Mouse (Mus musculus): ENCODE results near the gene Numb. TPM values are rescaled to one million over a fixed set of nuclear protein-coding genes. Genes with fewer than 3 reads are reported as not detected.

Numb gene
- total and polyA plus RNA-seq, 3 experiments = 8.4 to 14.6 TPM; not detected in 1

DNA sequence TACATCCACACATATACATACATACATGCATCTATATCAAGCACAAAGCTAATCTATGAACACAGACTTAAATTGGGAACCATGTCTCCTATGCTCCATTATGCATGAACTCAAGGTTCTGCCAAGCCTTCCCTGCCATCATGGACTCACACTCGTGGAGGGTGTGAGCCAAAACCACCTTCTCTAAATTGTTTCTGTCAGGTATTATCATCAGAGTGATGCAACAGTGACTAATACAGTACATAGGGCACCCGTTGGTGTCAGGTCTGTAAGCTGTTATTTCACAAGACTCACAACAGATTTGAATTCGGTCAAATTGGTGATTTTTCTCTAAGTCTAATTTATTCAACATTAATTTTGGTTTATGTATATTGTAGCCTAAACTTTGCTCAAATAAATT lies 67.5 kb downstream of the Numb start:
- no peaks in the 10 kb centered on the region for H3K9me3 ChIP-seq (replicated peaks; ENCODE audit: insufficient read depth, low read length)
- H3K27me3 ChIP-seq (ENCODE audit: control insufficient read depth in 1 of 2, insufficient read depth in 2 of 2, low read length in 2 of 2) = no peaks in the 10 kb centered on the region
- H3K36me3 ChIP-seq (ENCODE audit: control insufficient read depth in 1 of 2, insufficient read depth in 2 of 2, low read length in 2 of 2) = peaks cover 0 to 2% of the 10 kb centered on the region in 2 experiments; a peak in 2 of 4 replicates
- no peak for DNase-seq (ENCODE audit: low read depth, low spot score)
- no peak overlapping the region for H3K4me3 ChIP-seq (ENCODE audit: control insufficient read depth in 1 of 2, insufficient read depth in 1 of 2, low read depth in 2 of 2, low read length in 2 of 2)
- H3K9ac ChIP-seq (ENCODE audit: control insufficient read depth, low read depth, low read length, poor library complexity, severe bottlenecking) = no peak overlapping the region
- TF ChIP-seq ZMIZ1 (IDR thresholded peaks at IDR 0.05; ENCODE audit: low read depth, low read length) = no peak
- TF ChIP-seq POLR2AphosphoS5 (IDR thresholded peaks at IDR 0.05; ENCODE audit: borderline replicate concordance, low read depth, low read length) = no peak
- no peak for TF ChIP-seq TCF12 (IDR thresholded peaks at IDR 0.05; ENCODE audit: low read depth, low read length)
- TF ChIP-seq TBP (IDR thresholded peaks at IDR 0.05; ENCODE audit: low read depth, low read length) = no peak
- TF ChIP-seq NELFE (IDR thresholded peaks at IDR 0.05; ENCODE audit: low read depth, low read length) = no peak
- TF ChIP-seq ELF1 (IDR thresholded peaks at IDR 0.05; ENCODE audit: low read depth, low read length) = no peak
- no peak for TF ChIP-seq SIN3A (IDR thresholded peaks at IDR 0.05; ENCODE audit: low read length)
- no peak for TF ChIP-seq ZNF384 (IDR thresholded peaks at IDR 0.05; ENCODE audit: low read depth, low read length)
- TF ChIP-seq BHLHE40 (IDR thresholded peaks at IDR 0.05; ENCODE audit: borderline replicate concordance, low read depth, low read length) = no peak
- H3K27ac ChIP-seq (ENCODE audit: control insufficient read depth, low read depth, low read length) = no peak overlapping the region
- no peaks in the 10 kb centered on the region for H3K79me2 ChIP-seq (ENCODE audit: control insufficient read depth, insufficient read depth, low read length, poor library complexity)
- no peaks in the 10 kb centered on the region; a peak in 1 of 4 replicates for H3K4me1 ChIP-seq (ENCODE audit: control insufficient read depth in 1 of 2, insufficient read depth in 2 of 2, low read length in 2 of 2)

GRCm38 (mm10) chr12:83852512-83853213 lies 69.1 kb downstream of the Numb start:
- H3K79me2 ChIP-seq (ENCODE audit: control insufficient read depth, insufficient read depth, low read length, poor library complexity) = no peaks in the 10 kb centered on the region
- H3K4me3 ChIP-seq (ENCODE audit: control insufficient read depth in 1 of 2, insufficient read depth in 1 of 2, low read depth in 2 of 2, low read length in 2 of 2) = no peak overlapping the region
- H3K36me3 ChIP-seq (ENCODE audit: control insufficient read depth in 1 of 2, insufficient read depth in 2 of 2, low read length in 2 of 2) = peaks cover 0 to 2% of the 10 kb centered on the region in 2 experiments; a peak in 2 of 4 replicates
- H3K27ac ChIP-seq (ENCODE audit: control insufficient read depth, low read depth, low read length) = no peak overlapping the region
- no peak overlapping the region for H3K9ac ChIP-seq (ENCODE audit: control insufficient read depth, low read depth, low read length, poor library complexity, severe bottlenecking)
- TF ChIP-seq ZKSCAN1 (IDR thresholded peaks at IDR 0.05; ENCODE audit: low read depth, low read length) = no peak
- TF ChIP-seq USF2 (IDR thresholded peaks at IDR 0.05; ENCODE audit: borderline replicate concordance in 1 of 2, insufficient read depth in 1 of 2, low read depth in 1 of 2, low read length in 2 of 2) = no peak
- TF ChIP-seq SIN3A (IDR thresholded peaks at IDR 0.05; ENCODE audit: low read length) = no peak
- no peak for TF ChIP-seq CTCF (IDR thresholded peaks at IDR 0.05 in 2 of 3, conservative IDR thresholded peaks at IDR 0.05 in 1 of 3; ENCODE audit: control insufficient read depth in 1 of 3, insufficient read depth in 1 of 3, low read depth in 2 of 3, low read length in 3 of 3, poor library complexity in 1 of 3, severe bottlenecking in 1 of 3)
- TF ChIP-seq MYC (IDR thresholded peaks at IDR 0.05; ENCODE audit: low read depth, low read length) = no peak
- TF ChIP-seq TCF12 (IDR thresholded peaks at IDR 0.05; ENCODE audit: low read depth, low read length) = no peak
- no peak for TF ChIP-seq ETS1 (IDR thresholded peaks at IDR 0.05; ENCODE audit: low read depth, low read length)
- TF ChIP-seq MYB (IDR thresholded peaks at IDR 0.05; ENCODE audit: low read depth, low read length) = no peak
- no peak for TF ChIP-seq CHD2 (IDR thresholded peaks at IDR 0.05; ENCODE audit: low read length)
- TF ChIP-seq UBTF (IDR thresholded peaks at IDR 0.05; ENCODE audit: borderline replicate concordance, insufficient read depth, low read depth, low read length) = no peak
- no peak for TF ChIP-seq NELFE (IDR thresholded peaks at IDR 0.05; ENCODE audit: low read depth, low read length)
- no peak for TF ChIP-seq GATA1 (IDR thresholded peaks at IDR 0.05; ENCODE audit: low read depth, low read length)
- TF ChIP-seq EP300 (IDR thresholded peaks at IDR 0.05; ENCODE audit: low read depth in 1 of 2, low read length in 2 of 2) = no peak
- TF ChIP-seq BHLHE40 (IDR thresholded peaks at IDR 0.05; ENCODE audit: borderline replicate concordance, low read depth, low read length) = no peak
- TF ChIP-seq E2F4 (IDR thresholded peaks at IDR 0.05; ENCODE audit: borderline replicate concordance, low read depth, low read length) = no peak
- TF ChIP-seq MXI1 (IDR thresholded peaks at IDR 0.05; ENCODE audit: low read depth, low read length) = no peak
- no peak for TF ChIP-seq TAL1 (IDR thresholded peaks at IDR 0.05; ENCODE audit: low read length)
- TF ChIP-seq TBP (IDR thresholded peaks at IDR 0.05; ENCODE audit: low read depth, low read length) = no peak
- no peak for DNase-seq (ENCODE audit: low read depth, low spot score)
- H3K27me3 ChIP-seq (ENCODE audit: control insufficient read depth in 1 of 2, insufficient read depth in 2 of 2, low read length in 2 of 2) = no peaks in the 10 kb centered on the region
- H3K4me1 ChIP-seq (ENCODE audit: control insufficient read depth in 1 of 2, insufficient read depth in 2 of 2, low read length in 2 of 2) = no peaks in the 10 kb centered on the region; a peak in 1 of 4 replicates
- no peaks in the 10 kb centered on the region for H3K9me3 ChIP-seq (replicated peaks; ENCODE audit: insufficient read depth, low read length)

All from MEL (cell line).